Mouse (Mus musculus): Measurements from ENCODE around the gene Dynlt1f.
"Not testable (repeated sequence)": the region's sequence is repeated elsewhere in the genome, so short reads cannot be mapped to it uniquely, and the experiment has no call there.

Gene Dynlt1f

GRCm38 (mm10) chr17:6621976-6622375 is 33.7 kb downstream of the Dynlt1f start:
- DNase-seq = not testable (repeated sequence)

GRCm38 (mm10) chr17:6620730-6621451 is 34.8 kb downstream of the Dynlt1f start:
- DNase-seq = peak; percentile 81

DNA sequence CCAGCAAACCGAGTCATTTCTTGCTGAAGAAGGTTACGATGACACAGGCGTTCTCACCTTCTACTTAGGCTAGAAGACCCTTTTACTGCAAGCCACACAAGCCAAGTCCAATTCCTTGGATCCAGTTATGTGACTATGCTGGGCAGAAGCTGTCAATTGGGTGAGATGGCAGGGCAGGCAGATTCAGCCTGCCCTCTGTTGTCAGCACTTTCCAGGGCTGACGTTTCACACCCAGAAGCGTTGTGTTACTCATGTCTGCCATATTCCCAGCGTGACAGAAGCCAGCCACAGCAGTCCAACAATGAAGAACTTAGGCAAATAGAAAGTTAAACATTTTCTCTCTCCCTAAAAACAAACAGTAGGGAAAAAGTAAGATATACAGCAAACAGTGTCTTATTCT is 35.7 kb downstream of the Dynlt1f start:
- DNase-seq = not testable (repeated sequence)

DNA sequence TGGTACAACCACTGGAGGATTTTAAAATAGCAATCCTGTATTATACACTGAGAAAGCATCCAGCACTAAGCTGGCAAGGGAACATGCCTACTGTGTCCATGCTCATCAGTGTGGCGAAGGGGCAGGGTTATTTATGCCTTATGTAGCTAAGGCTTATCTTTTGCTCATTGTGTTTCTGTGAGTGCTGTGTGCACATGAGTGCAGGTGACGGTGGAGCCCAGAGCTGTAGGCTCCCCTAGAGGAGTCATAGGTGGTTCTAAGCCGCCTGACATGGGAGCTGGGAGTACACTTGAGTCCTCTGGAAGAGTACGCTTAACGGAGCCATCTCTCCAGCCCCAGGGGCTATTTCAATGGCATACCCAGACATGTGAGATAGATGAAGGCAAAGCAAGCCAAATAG is 36.4 kb downstream of the Dynlt1f start:
- not testable (repeated sequence) for DNase-seq

- not testable (repeated sequence) for DNase-seq
Measured at GRCm38 (mm10) chr17:6617689-6618400, 37.9 kb downstream of the Dynlt1f start.

DNA sequence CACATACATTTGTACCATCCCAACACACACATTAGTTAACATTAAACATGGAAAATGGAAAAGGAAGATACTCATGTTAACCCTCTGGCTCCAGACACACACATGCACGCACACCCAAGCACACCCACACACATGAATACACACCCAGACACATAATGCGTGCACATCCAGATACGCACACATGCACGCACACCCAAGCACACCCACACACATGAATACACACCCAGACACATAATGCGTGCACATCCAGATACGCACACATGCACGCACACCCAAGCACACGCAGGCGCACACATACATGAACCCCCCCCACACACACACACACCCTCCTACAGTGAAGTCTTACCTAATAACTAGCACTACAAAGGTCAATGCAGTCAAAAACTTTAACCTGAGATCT is 39.0 kb downstream of the Dynlt1f start:
- not testable (repeated sequence) for DNase-seq

DNA sequence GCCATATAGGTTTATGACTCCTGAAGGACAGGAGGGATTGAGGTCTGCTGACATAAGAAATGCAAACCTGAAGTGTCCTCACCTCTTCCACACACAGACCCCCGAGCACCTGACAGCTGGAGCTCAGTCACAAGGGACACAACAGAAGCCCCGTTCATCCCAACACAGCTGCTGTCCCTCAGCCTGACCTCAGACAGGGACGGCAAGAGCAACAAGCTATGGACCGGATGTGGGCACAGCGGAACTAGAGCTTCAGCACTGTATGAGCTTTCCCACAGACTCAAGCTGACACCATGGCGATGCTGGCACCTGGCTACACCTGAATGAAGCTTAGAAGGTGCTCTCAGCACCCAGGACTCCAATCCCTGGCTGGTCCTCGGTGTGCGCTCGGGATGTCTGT is 41.4 kb downstream of the Dynlt1f start:
- DNase-seq = not testable (repeated sequence)

DNA sequence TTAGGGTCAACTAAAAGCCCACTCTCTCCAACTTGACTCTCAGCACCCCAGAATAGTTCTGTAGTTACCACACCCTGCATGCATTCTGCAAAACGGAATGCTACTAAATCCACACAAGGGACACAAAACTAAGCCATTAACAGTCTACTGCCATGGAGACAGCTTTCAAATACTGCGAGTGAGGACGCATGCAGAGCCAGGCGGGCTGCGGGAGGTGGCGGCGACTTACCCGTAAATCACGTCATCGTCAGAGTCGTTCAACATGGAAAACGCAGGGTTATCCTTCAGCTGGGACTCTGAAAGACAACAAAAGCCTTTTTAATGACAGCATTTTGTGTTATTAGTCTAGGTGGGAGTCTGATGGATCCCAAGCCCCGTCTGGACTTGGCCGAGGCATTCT is 42.2 kb downstream of the Dynlt1f start:
- DNase-seq = not testable (repeated sequence)

DNA sequence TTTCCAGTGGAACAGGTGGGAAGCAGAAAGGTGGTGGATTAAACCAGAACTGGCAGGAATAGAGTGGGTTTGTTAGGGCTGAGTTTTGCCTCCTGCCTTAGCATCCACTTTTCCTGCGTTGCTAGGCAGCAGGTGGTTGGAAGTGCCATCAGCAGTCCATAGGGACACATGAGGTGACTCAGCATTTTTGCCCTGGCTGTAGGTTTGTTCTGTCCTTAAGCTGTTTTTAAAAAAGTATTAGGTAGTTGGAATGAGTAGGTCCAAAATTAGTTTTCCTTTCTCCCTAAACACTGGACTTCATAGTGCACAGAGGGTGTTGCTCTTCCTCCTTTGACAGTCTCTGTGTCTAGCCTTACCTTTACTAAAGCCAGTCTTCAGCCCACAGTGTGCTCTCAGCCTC is 50.4 kb downstream of the Dynlt1f start:
- not testable (repeated sequence) for DNase-seq

DNA sequence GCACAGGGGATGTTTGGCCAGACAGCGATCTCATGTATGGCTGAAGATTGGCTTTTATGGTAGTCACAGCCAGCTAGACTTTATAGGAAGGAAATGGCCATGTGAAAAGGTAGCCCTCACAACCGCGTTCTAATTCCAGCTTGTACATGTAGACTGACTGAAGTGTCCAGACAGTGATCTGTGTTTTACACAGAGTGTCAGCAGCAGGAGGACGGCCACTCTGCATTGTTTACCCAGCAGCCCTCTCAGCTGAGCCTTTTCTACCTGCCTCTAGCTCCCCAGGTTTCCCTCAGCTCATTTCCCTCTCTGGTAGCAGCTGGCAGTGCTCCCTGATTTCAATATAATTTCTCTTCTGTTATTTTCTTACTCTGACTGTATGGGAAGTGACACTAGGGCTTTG is 53.5 kb downstream of the Dynlt1f start:
- DNase-seq = not testable (repeated sequence)

DNA sequence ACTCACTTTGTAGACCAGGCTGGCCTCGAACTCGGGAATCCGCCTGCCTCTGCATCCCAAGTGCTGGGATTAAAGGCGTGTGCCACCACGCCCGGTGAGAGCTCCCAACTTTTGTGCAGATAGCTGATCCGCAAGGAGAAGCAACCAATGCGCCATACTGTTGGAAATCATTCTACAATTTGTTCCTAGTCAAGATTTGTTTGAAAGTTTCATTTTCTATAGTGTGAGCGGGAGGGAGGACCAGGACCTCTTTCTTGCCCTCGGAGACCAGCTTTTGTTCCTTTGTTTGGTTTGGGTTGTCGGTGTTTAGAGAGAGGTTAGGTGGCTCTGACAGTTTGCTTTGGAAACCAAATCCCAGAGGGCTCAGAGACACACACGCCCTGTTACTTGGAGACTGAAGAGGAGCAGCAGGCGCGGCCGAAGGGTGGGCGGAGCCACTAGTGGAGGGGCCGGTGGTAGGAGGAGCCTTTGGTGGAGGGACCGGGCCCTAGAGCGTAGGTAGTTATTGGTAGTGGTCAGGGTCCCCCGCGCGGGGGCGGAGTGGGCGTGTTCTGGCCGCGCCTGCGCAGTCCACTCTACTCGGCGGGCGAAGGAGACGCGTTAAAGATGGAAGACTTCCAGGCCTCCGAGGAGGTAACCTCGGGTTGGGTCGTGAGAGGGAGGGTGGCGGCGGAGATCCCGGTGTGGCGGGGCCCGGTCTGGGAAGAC is 54.3 kb downstream of the Dynlt1f start, which contains the start of gene Dynlt1c:
TSS of gene Dynlt1c (plus strand) at position 468 of the 708 bp plus-strand sequence.
- peak; percentile 87 for DNase-seq

GRCm38 (mm10) chr17:6600216-6600911 is 55.3 kb downstream of the Dynlt1f start:
- DNase-seq = not testable (repeated sequence)

- DNase-seq = not testable (repeated sequence)
Measured at GRCm38 (mm10) chr17:6598356-6598755, 57.3 kb downstream of the Dynlt1f start.

All from cerebellum, adult 11-12 months (tissue).